Mouse (Mus musculus) cerebellum, adult 9-11 months (tissue): ENCODE results near the gene Plekha4.
A peak's percentile ranks its signal among the peaks of the same experiment; 100 is the strongest.
"Not testable (repeated sequence)": the region's sequence is repeated elsewhere in the genome, so short reads cannot be mapped to it uniquely, and the experiment has no call there.

Experiments used
- DNase-seq: peaks from one replicate; pipeline ENCODE4 v3.0.0; 2022

Plekha4 gene

DNA sequence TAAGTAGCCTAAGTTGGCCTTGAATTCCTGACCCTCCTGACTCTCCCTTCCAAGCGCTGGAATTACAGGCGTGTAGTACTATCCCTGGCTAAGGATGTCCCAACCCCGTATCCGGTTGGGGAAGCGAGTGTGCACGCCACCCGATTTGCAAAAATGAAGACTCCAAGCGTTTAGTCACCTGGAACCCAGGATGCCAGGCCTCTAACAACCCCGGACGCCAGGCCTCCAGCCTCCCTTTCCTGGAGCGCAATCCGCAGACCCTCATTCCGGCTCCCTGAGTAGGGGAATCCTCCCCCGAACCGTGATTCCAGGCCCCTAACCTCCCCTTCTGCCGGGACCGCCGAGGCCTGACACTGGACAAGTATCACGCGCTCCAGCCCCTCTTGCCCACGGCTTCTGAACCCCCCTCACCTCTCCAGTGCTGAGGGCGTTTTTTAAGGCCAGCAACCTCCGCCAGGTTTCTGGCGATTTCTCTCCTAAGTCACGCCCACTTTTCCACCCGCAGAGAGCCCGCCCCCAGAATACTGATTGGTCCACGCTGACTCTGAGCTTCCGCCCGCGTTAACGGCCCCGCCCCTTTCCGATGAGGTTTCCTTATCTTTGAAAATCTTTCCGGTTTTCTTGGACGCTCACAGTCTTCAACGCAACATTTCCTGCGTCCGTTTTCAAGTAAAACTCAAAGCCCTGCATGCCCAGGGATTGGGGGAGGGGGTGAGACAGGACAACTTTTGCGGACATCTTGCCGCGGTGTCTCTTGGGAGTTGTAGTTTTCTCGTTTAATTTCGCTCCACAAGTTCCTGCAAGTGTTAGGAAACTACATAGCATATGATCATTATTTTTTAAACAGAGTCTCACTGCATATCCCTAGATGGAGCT, 16.0 kb upstream of the Plekha4 start, which contains the start of gene Nucb1:
TSS of gene Nucb1 (minus strand) at position 495 of the 876 bp plus-strand sequence.
- DNase-seq: peak; percentile 93

DNA sequence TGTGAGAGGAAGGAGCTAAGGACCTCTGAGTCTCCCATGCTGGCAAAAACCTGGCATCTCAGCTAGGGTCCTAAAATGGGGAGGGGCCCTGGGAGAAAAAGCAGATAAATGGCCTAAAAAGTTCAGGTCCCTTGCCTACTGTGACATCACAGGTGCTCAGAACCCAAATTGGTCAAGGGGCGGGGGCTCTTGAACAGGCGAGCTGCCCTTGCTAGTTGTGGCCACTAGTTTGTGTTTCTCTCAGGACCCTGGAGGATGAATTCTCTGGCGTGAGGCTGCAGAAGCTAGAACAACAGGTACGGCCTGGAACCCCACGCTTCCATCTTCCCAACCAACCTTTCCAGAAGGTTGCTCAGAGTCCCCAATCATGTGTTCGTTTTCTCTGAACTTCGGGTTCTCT, 11.7 kb upstream of the Plekha4 start:
- no peak for DNase-seq

DNA sequence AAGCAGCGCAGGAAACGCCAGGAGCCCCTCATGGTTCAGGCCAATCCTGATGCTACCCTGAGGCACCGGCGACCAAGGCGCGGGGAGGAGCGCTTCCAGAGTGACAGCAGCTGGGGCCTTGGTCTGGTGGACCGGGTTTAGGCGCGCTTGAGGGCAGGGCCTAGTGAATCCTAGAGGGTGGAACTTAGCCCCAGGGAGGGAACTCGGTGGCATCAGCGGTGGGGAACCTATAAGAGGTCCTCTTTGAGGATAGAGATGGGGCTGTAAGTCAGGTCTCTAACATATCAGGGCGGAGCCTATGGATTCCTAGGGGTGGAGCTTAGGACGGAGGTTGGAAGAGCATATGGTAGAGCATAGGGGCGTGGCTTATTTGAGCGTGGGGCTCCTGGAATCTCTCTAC, 10.7 kb upstream of the Plekha4 start:
- DNase-seq: no peak

- DNase-seq: not testable (repeated sequence)
Observed at GRCm38 (mm10) chr7:45516846-45517245, 9.3 kb upstream of the Plekha4 start.

DNA sequence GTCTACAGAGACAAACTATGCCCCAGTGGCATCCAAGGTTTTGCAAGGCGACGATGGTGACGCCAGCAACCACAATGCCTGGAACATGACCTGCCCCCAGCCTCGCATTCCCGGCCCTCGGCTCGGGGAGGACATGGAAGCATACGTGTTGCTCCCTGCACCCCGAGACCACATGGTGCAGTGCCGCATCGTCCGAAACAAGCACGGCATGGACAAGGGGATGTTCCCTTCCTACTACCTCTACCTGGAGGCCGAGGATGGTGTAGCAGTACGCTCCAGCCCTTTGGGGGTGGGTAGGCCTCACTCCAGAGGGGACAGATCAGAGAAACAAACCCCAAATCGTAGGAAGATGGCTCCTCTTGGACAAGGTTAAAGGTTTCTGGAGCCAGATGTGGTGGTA, 7.5 kb upstream of the Plekha4 start:
- no peak for DNase-seq

DNA sequence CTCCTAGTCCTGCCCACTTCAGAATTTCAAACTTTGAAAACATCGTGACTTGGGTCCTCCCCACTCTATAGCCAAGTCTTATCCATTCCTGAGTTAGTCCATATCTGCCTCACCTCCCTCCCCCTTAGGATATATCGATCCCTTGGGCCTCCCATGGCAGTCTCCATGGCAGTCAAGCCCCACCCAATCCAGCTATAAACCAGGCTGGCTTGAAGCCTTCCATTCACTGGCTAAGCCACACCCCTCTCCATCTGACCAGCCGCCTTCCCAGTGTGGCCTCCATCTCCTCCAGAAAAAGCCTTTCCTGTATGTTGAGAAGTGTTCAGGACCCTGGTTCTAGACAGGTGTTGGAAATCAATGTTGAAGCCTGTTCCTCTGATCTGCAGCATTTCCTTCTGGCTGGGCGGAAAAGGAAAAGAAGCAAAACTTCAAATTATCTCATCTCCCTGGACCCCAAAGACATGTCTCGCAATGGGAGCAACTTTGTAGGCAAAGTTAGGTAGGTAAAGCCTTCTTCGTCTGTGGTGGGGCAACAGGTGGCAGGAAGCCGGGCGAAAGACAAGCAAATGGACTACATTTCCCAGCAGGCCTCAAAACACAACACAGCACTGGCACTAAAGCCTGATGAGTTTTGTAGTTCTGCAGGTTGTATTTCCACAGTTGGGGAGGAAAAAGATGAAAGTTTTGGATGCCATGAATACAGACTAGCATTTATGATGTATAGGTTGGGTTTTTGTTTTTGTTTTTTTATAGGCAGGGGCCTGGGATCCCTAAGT, 6.6 kb upstream of the Plekha4 start:
- DNase-seq: no peak

- DNase-seq: peak; percentile 59
Observed at GRCm38 (mm10) chr7:45520605-45521004, 5.5 kb upstream of the Plekha4 start.

DNA sequence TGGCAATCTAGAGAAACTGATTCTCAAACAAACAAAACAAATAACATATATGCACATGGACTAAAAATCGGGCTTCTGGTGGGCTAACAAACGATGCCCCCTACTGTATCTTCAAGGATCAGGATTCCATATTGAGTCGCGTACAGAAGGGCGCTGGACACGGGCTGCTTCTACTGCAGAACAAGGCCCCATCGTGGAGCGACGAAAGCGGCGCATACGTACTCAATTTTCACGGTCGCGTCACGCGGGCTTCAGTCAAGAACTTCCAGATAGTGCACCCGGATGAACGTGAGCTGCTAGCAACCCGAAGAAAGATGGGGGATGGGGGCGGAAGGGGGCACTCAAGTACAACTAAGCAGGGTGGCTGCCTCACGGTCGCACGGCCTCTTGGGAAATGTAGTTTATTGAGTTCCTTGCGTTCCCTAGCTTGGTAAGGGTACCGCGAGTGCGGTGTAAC, 4.4 kb upstream of the Plekha4 start:
- peak; percentile 88 for DNase-seq

DNA sequence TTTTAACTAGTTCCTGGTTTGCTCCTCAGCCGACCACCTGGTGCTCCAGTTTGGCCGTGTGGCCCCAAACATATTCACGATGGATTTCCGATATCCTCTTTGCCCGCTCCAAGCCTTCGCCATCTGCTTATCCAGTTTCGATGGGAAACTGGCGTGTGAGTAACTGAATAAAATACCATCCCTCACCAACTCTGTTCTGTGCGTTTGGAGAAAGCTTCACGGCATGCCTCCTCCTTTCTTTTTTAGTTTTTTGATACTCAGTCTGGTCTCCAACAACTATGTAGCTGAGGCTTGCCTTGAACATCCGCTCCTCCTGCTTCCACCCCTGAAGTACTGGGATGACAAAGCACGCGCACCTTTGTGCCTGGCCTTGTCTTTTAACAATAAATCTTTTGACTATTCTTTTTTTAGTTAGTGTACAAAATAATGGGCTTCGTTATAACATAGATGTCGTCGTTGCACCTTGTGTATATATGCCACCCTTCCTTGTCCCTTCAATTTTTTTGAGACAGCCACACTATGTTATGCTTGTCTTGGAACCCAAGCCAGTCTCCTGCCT, 3.9 kb upstream of the Plekha4 start:
- DNase-seq: no peak

GRCm38 (mm10) chr7:45522957-45523676, 3.0 kb upstream of the Plekha4 start:
- DNase-seq: peak; percentile 61

GRCm38 (mm10) chr7:45523678-45524170, 2.4 kb upstream of the Plekha4 start:
- DNase-seq: no peak

GRCm38 (mm10) chr7:45524841-45525621, 1.1 kb upstream of the Plekha4 start:
- DNase-seq: peak; percentile 69

GRCm38 (mm10) chr7:45526474-45527120, 467 bp downstream of the Plekha4 start:
- DNase-seq: peak; percentile 60

DNA sequence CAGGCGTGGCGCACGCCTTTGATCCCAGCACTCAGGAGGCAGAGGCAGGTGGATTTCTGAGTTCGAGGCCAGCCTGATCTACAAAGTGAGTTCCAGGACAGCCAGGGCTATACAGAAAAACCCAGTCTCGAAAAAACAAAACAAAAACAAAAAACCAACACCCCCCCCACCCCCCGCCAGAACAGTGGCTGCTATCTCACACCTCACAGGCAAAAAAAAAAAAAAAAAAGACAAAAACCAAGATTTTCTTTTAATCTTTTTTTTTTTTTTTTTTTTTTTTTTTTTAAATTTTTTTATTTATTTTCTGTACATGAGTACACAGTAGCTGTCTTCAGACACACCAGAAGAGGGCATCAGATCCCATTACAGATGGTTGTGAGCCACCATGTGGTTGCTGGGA, 1.0 kb downstream of the Plekha4 start:
- not testable (repeated sequence) for DNase-seq

DNA sequence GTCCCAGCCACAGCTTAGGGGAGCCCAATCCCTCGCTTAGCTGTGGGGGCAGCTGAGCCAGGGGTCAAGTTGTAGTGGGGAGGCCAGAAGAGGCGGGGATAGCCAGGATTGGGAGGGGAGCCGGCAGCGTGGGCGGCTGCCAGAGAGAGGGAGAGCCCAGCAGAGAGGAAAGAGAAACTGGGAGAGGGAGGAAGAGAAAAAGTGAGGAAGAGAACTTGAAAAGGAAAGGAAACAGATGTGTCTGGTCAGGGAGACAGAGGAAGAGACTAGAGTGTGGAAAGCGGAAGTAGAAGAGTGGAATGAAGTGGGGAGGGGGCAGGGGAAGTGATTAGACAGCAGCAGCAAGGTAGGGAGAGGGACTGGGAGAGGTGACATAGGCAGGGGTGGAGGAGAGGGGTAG, 3.3 kb downstream of the Plekha4 start:
- DNase-seq: peak; percentile 39

GRCm38 (mm10) chr7:45530643-45531042, 4.5 kb downstream of the Plekha4 start:
- no peak for DNase-seq

GRCm38 (mm10) chr7:45535676-45536075, 9.5 kb downstream of the Plekha4 start:
- DNase-seq: no peak

- DNase-seq: peak; percentile 54
Observed at GRCm38 (mm10) chr7:45537602-45538001, 11.5 kb downstream of the Plekha4 start.

- peak; percentile 80 for DNase-seq
Observed at GRCm38 (mm10) chr7:45538163-45539041, 12.3 kb downstream of the Plekha4 start.

DNA sequence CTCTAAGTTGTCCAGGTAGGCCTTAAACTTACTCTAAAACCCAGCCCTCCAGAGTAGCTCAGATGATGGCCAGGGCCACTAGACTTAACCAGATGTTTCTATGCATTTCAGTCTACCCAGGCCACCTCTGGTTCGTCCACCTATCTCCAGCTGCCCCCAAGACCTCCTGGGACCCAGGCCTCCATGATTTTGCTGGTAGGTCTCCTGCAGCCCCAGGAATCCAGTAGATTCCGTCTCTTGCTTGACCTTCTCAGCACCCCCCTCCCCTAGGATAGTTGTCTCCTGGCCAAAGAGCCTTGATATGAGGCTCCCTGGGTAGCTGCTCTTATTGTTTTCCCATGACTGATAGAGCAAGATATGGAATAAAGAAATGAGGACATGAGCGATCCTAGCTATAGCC, 13.0 kb downstream of the Plekha4 start:
- peak; percentile 62 for DNase-seq
